Mouse (Mus musculus) urinary bladder, postnatal 10 days (tissue): ENCODE data around the gene Gpatch2.

ENCODE experiments used
- DNase-seq: peaks from one replicate; pipeline ENCODE4 v3.0.0; 2022; ENCODE audit warnings: low spot score

The Gpatch2 gene

GRCm38 (mm10) chr1:187215181-187216116 is at the start of gene Gpatch2, which contains the start of gene Spata17:
TSS of gene Gpatch2 (plus strand) at chr1:187215508.
TSS of gene Spata17 (minus strand) at chr1:187215465.
- DNase-seq: no peak

GRCm38 (mm10) chr1:187169646-187170045 is 45.7 kb upstream of the Gpatch2 start:
- DNase-seq: no peak

GRCm38 (mm10) chr1:187170361-187170760 is 44.9 kb upstream of the Gpatch2 start:
- DNase-seq: no peak

DNA sequence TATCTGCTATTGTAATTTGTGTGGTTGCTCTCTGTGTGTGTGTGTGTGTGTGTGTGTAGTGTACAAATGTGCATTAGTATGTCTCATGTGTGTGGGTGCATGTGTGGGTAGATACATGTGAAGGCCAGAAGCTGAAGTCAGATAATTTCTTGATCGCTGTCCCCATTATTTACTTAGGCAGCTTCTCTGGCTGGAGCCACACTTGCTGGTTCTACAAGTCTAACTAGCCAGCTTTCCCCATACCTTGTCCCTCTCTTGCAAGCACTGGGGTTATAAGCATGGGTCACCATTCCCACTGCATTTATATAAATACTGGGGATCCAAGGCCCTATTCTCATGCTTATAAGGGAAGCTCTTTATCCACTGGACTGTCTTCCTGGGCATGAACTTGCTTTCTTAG is 39.3 kb upstream of the Gpatch2 start:
- DNase-seq: no peak

- DNase-seq: no peak
These were observed 36.8 kb upstream of the Gpatch2 start for GRCm38 (mm10) chr1:187178546-187178945.

DNA sequence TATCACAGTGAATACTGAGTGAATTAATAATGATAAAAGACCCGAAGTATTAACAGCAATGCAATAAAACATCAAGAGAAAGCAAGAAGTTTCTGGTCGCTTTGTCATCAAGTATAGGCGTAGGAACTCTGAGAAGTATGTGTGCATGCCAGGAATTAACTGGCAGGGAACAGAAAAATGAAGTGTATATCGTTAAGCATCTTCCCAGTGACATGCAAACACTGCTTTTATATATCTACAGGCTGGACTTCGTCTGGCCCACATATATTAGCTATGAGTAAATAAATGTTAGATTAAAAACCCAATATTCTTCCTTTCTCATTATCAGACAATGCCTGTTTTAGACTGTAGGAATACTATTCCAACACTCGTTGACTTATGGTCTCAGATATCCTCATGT is 9.8 kb upstream of the Gpatch2 start:
- no peak for DNase-seq

GRCm38 (mm10) chr1:187209496-187209895 is 5.8 kb upstream of the Gpatch2 start:
- DNase-seq: no peak

GRCm38 (mm10) chr1:187210736-187211135 is 4.6 kb upstream of the Gpatch2 start:
- DNase-seq: no peak

DNA sequence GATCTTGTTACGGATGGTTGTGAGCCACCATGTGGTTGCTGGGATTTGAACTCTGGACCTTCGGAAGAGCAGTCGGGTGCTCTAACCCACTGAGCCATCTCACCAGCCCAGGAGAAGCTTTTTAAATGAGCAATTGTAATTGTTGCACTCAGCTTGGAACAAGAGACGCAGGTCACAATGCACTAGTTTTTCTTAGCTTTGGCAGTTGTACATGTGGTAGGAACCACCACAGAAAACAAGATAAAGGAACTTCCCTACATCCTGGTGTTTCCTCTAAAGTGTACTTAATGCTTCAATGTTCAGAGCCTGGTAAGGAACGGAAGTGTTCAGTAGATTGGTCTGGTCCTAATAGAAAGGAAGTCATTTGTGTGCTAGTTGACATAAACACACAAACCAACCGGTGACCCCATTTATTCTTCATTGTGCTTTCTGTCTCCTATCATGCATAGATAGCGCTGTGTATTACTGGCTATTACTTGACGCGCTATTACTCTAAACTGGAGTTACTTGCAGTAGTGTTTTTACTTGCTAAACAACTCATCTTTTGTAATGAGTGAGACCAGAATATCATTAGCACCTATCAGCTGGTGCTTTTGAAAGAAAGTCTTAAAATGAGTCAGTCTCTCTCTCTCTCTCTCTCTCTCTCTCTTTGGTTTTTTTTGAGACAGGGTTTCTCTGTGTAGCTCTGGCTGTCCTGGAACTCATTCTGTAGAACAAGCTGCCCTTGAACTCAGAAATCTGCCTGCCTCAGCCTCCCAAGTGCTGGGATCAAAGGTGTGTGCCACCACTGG is 1.5 kb downstream of the Gpatch2 start:
- no peak for DNase-seq

DNA sequence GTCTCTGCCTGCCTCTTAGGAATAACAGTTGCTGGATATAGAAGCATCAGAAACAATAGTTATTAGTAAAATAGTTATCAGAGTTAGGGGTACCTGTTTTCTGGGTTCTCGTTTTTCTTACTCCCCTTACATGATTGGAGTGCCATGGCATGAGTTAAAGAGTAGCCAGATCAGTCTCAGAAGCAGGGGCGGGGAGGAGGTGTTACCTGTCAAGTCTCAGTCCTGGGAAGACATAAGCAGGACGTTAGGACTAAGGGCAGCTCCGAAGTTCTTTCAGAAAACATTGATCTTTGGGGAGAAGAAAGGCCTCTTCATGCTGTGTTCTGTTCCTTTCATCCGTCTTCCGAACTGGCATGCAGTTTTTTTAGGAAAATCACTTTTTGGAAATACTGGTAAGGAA is 5.4 kb downstream of the Gpatch2 start:
- no peak for DNase-seq

GRCm38 (mm10) chr1:187226328-187227025 is 11.2 kb downstream of the Gpatch2 start:
- no peak for DNase-seq

DNA sequence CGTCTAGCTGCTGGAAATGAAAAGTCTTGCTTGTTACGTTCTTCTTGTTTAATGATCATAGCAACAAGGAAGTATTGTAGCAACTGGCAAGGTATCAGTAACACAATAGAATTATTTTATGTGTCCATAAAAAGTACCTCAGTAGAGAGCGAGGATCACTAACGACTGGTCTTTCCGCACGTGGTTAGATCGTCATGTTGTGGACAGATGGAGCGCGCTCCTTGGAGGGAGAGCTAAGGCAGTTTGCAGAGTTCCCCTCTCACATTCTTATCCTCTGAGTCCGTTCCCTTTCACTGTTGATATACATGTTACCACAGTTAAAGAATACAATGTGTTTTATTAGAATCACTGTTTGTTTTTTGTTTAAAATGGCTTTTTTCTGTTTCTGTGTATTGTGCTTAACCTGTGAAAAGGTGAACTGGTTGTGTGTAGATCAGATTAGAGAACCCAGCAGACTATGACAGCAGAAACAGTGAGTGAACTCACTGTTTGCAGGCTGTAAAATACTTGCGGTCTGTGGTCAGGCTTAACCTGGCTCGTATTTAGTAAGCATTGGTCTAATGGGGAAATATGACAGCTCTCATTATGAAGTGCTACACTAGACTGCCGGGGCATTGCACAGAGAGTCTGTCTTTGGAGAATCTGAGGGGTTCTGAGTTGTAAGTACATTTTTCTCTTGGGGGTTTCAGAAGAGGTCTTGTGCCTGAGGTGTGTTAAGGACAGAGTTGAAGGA is 13.3 kb downstream of the Gpatch2 start:
- DNase-seq: no peak

DNA sequence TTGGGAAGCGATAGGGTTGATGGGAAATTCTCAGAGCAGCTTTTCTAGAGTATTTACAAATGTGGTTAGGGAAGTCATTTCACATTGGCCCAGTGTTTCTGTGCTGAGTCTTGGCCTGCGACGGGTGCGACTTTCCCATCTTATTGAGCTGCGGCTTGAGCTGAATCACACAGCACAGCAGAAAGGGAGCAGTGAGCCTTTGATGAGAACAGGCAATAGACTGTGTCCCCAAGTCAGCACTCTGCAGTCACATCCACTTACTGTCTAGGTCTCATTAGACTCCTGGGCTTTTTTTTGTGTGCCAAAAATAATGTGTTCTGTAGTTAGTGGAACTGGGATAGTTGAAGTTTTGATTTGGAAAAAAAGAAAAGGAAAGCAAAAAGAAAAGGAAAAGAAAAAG is 14.9 kb downstream of the Gpatch2 start:
- no peak for DNase-seq

GRCm38 (mm10) chr1:187232196-187232955 is 17.1 kb downstream of the Gpatch2 start:
- no peak for DNase-seq

DNA sequence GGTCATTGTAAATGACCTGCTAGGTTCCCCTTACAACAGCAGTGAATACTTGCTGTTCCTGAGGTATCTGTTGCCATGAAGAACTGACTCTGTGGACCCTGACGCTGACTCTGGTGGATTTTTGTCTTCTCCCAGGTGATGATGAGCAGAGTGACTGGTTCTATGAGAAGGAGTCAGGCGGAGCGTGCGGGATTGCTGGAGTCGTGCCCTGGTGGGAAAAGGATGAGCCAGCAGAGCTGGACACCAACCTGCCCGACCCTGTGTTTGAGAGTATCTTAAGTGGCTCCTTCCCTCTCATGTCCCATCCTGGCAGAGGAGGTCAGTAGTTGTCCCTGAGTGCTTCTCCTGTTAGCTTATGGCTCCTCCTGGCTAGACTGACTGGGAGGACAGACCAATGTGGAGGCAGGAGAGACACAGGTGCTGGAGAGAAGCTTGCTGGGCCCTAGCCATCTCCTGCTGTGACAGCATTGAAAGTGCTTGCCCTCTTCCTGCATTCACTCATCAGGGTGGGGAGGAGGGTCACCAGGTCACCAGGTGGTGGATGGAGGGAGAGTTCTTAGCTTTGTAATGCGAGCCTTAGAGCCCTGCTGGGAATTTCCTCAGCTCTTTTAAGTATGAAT is 17.8 kb downstream of the Gpatch2 start:
- DNase-seq: no peak

GRCm38 (mm10) chr1:187235161-187235560 is 19.9 kb downstream of the Gpatch2 start:
- DNase-seq: no peak

DNA sequence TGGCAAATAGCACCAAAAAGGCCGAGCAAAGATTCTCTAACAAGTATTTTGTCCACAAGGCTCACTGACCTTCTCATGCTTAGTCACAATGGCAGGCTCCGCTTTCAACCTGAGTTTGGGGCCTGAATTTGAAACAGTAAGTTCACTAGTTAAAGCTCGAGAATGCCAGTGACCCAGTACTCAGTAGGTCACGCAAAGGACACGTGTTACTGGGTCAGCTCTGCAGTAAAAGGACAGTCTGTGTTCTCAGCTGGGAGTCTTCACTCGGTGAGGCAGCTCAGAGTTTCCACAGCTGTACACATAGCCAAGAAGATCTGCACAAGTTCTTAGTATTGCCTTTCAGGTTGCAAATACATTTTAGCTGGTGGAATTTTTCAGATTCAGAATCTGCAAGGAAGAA is 21.0 kb downstream of the Gpatch2 start:
- no peak for DNase-seq

GRCm38 (mm10) chr1:187238061-187238460 is 22.8 kb downstream of the Gpatch2 start:
- no peak for DNase-seq

GRCm38 (mm10) chr1:187240304-187240703 is 25.0 kb downstream of the Gpatch2 start:
- DNase-seq: no peak

DNA sequence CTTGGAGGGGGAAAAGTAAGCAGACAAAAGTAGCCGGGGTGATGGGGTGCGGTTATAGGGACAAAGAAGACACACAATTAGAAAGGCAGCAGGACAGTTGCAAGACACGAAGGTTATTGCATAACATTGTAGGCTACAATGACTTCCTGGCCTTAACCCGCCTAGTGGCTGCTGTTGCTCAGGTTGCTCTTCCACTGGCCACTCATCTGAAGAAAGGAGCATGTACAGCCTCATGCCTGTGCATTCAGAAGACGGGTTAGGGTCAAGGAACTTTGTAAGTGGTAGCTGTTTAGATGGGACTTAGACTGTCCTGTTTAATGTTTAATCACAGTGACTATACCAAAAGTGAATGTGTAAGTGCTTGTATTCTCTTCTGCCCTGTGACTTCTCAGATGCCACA is 26.0 kb downstream of the Gpatch2 start:
- DNase-seq: no peak
